Mouse (Mus musculus): ENCODE results near the gene Rcsd1. TPM values are rescaled to one million over a fixed set of nuclear protein-coding genes. Genes with fewer than 3 reads are reported as not detected.

Rcsd1 gene
- polyA plus RNA-seq (2014; fragmentation: Illumina TruSeq; extraction: RNeasy Lipid Tissue Mini Kit (QIAGEN cat#74804); ENCODE audit: low read depth, low replicate concordance): 96.3 TPM

GRCm38 (mm10) chr1:165709629-165710256, at the start of gene Rcsd1:
Rcsd1 (minus strand) TSS chr1:165709757.

GRCm38 (mm10) chr1:165634151-165634884, 75.2 kb downstream of the Rcsd1 start, which contains the start of gene Mpzl1:
Mpzl1 (minus strand) TSS chr1:165634538.

Other genes with a start within 250 kb of the Rcsd1 start
- gene Dcaf6, start 249.3 kb downstream of the Rcsd1 start, polyA plus RNA-seq (2014; fragmentation: Illumina TruSeq; extraction: RNeasy Lipid Tissue Mini Kit (QIAGEN cat#74804); ENCODE audit: low read depth, low replicate concordance): 86.4 TPM
- gene Mpc2, start 249.1 kb downstream of the Rcsd1 start, polyA plus RNA-seq (2014; fragmentation: Illumina TruSeq; extraction: RNeasy Lipid Tissue Mini Kit (QIAGEN cat#74804); ENCODE audit: low read depth, low replicate concordance): 597 TPM
- gene Adcy10, start 224.6 kb downstream of the Rcsd1 start, polyA plus RNA-seq (2014; fragmentation: Illumina TruSeq; extraction: RNeasy Lipid Tissue Mini Kit (QIAGEN cat#74804); ENCODE audit: low read depth, low replicate concordance): not detected
- 17.5 TPM for gene Mpzl1, start 75.2 kb downstream of the Rcsd1 start, polyA plus RNA-seq (2014; fragmentation: Illumina TruSeq; extraction: RNeasy Lipid Tissue Mini Kit (QIAGEN cat#74804); ENCODE audit: low read depth, low replicate concordance)
- gene Creg1, start 54.0 kb upstream of the Rcsd1 start, polyA plus RNA-seq (2014; fragmentation: Illumina TruSeq; extraction: RNeasy Lipid Tissue Mini Kit (QIAGEN cat#74804); ENCODE audit: low read depth, low replicate concordance): 178 TPM
- 0.60 TPM for gene Cd247, start 78.9 kb upstream of the Rcsd1 start, polyA plus RNA-seq (2014; fragmentation: Illumina TruSeq; extraction: RNeasy Lipid Tissue Mini Kit (QIAGEN cat#74804); ENCODE audit: low read depth, low replicate concordance)